Mouse (Mus musculus): Measurements from ENCODE around the gene Nectin2.

- TF ChIP-seq POLR2AphosphoS2 (IDR thresholded peaks at IDR 0.05; ENCODE audit: insufficient read length, low read depth) (no peak), POLR2A (IDR thresholded peaks at IDR 0.05; ENCODE audit: insufficient read length, low read depth) (no peak), MYOG (IDR thresholded peaks at IDR 0.05; ENCODE audit: control insufficient read depth in 1 of 3, insufficient read depth in 1 of 3, insufficient read length in 2 of 3, low read depth in 2 of 3) (no peak), TCF12 (IDR thresholded peaks at IDR 0.05; ENCODE audit: insufficient read depth, poor library complexity, severe bottlenecking) (no peak), CEBPB (IDR thresholded peaks at IDR 0.05; ENCODE audit: insufficient read depth, poor library complexity, severe bottlenecking) (no peak)
Observed at GRCm38 (mm10) chr7:19754065-19754464, 3.8 kb upstream of the Nectin2 start.
